Mouse (Mus musculus): ENCODE results near the gene Sod1.

DNA sequence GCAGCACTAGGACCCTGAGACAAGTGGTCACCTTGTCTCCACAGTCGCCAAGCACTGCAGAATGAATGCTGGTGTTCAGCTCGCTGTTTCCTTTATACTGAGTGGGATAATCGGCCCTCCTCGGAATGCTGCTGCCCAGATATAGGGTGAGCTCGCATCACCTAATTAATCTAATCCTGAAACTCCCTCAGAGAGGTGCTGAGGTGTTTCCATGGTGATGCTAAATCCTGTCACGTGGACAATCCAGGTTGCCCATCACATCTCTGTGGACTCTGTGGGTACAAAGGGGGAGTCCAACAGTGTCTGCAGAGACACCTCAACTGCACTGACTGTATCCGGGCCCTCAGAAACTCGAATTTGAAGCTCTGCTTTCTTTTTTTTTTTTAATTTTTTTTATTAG is 49.1 kb upstream of the Sod1 start:
- no peak for TF ChIP-seq CTCF (IDR thresholded peaks at IDR 0.05; ENCODE audit: borderline replicate concordance, control insufficient read depth, extremely low read depth, insufficient read depth, low read length, poor library complexity)
- no peak for TF ChIP-seq POLR2A (IDR thresholded peaks at IDR 0.05; ENCODE audit: control insufficient read depth, extremely low read depth, insufficient read depth, low read length, poor library complexity)
